Mouse (Mus musculus) B cell, adult 2 months (primary cell): ENCODE results near the gene Ccdc120.
"Not testable (repeated sequence)": the region's sequence is repeated elsewhere in the genome, so short reads cannot be mapped to it uniquely, and the experiment has no call there.

Experiments
- DNase-seq, 2 experiments: peaks; one replicate each; pipeline ENCODE4 v3.0.0; 2022

Gene Ccdc120

DNA sequence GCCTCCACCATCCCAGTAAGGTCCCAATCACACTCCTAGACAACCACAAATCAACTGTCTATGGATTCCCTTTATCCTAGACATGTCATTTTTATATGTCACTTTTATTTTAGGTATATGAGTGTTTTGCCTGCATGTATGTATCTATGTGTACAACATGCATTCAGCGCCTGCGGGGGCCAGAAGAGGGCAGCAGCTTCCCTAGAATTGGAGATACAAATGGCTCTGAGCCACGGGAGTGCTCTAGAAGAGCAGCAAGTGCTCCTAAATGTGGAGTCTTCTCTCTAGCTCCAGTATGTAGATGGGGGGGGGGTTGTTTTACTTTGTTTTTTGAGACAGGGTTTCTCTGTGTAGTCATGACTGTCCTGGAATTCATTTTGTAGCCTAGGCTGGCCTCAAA lies 2.9 kb upstream of the Ccdc120 start:
- peak in 1 of 2 experiments; percentile 55 for DNase-seq

DNA sequence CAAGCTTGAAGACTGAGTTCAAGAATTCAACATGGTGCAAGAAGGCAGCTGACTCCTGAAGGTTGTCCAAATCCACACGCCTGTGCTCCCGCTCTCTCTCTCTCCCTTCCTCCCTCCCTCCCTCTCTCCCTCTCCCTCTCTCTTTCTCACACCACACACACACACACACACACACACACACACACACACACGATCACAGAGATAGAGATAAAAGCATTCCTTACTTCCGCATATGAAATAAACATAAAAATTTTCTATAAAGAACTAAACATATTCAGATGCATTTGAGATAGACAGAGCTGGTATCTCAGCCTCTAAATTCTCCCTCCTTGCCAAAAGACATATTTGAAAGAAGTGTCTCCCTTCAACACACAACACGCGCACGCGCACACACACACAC lies 5.3 kb downstream of the Ccdc120 start:
- DNase-seq = no peak

- no peak for DNase-seq
Observed at GRCm38 (mm10) chrX:7744940-7745339, 5.8 kb downstream of the Ccdc120 start.

DNA sequence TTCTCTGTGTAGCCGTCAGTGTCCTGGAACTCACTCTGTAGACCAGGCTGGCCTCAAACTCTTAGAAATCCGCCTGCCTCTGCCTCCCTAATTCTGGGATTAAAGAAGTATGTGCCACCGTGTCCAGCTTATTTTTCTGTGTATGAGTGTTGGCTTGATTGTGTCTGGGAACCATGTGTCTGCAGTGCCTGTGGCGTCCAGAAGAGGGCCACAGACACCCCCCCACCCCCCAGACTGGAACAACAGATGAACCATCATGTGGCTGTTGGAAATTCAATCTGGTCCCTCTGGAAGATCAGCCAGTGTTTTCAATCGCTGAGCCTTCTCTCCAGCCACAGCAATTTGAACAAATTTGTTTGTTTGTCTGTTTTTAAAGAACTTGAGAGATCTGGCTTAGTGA lies 7.2 kb downstream of the Ccdc120 start:
- no peak for DNase-seq

- DNase-seq = no peak
Observed at GRCm38 (mm10) chrX:7741103-7741502, 9.6 kb downstream of the Ccdc120 start.

DNA sequence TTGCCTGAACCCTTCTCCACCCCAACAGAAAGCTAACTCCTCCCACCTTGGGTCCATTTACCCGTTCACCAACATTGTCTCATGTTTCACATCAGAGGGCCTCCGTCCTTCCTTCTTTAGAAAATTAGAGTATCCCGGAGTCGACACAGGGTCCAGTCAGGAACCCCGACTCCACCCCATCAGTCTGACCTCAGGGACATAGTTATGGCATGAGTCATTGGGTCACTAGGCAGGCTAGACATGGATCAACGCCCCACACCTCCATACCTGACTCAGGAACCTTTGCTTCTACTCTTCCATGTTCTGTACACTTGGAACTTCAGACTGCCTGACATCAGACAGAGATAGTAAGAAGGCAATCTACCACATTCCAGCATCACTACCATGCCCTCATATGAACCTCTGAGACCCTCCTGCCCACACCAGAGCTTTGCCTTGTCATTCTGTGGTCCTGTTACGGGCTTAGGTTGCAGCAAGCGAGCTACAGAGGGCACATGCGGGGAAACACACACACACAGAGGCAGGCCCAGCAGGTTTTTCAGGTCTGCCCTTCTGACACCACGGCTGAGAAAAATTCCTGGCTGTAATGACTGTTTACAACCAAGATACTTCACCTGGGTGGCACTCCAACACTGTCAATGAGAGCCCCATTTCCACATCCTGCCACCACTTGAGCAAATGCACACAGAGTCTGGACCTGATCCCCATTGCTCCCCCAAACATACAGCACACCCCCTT lies 10.5 kb downstream of the Ccdc120 start:
- no peak for DNase-seq

- DNase-seq = no peak
Observed at GRCm38 (mm10) chrX:7739336-7740081, 11.2 kb downstream of the Ccdc120 start.

- peak; percentile 84 to 88 for DNase-seq
Observed at GRCm38 (mm10) chrX:7733571-7734156, 17.0 kb downstream of the Ccdc120 start.

GRCm38 (mm10) chrX:7728922-7729265 lies 21.8 kb downstream of the Ccdc120 start:
- no peak for DNase-seq

GRCm38 (mm10) chrX:7728215-7728921 lies 22.3 kb downstream of the Ccdc120 start, which contains the start of gene Praf2:
Praf2 (plus strand) TSS chrX:7728439.
- peak; percentile 64 to 72 for DNase-seq

- DNase-seq = no peak
Observed at GRCm38 (mm10) chrX:7727176-7727575, 23.5 kb downstream of the Ccdc120 start.

- no peak for DNase-seq
Observed at GRCm38 (mm10) chrX:7725841-7726240, 24.9 kb downstream of the Ccdc120 start.

GRCm38 (mm10) chrX:7724135-7724534 lies 26.6 kb downstream of the Ccdc120 start:
- DNase-seq = no peak

GRCm38 (mm10) chrX:7722691-7723090 lies 28.0 kb downstream of the Ccdc120 start:
- DNase-seq = no peak

- DNase-seq = no peak
Observed at GRCm38 (mm10) chrX:7722282-7722611, 28.5 kb downstream of the Ccdc120 start.

- peak; percentile 74 to 78 for DNase-seq
Observed at GRCm38 (mm10) chrX:7721514-7722281, 29.0 kb downstream of the Ccdc120 start, which contains the start of gene Gm45208. Gm45208 (plus strand) TSS chrX:7722245.

GRCm38 (mm10) chrX:7716058-7716457 lies 34.6 kb downstream of the Ccdc120 start:
- peak; percentile 20 to 34 for DNase-seq

GRCm38 (mm10) chrX:7714135-7714899 lies 36.4 kb downstream of the Ccdc120 start, which contains the start of gene Wdr45:
Wdr45 (plus strand) TSS chrX:7714333.
- peak; percentile 84 to 88 for DNase-seq

GRCm38 (mm10) chrX:7713764-7714134 lies 37.0 kb downstream of the Ccdc120 start:
- DNase-seq = not testable (repeated sequence)

GRCm38 (mm10) chrX:7696954-7697381 lies 53.7 kb downstream of the Ccdc120 start, which contains the start of gene Gpkow:
Gpkow (plus strand) TSS chrX:7697131.
- peak; percentile 76 to 78 for DNase-seq

- no peak for DNase-seq
Observed at GRCm38 (mm10) chrX:7696520-7696919, 54.2 kb downstream of the Ccdc120 start.
